Mouse (Mus musculus) testis, postnatal 14 days (tissue): ENCODE measurements around the gene Epb41l4b.

ENCODE experiments used
- DNase-seq: peaks from one replicate; pipeline ENCODE4 v3.0.0; 2021; ENCODE audit warnings: low spot score

Epb41l4b gene

DNA sequence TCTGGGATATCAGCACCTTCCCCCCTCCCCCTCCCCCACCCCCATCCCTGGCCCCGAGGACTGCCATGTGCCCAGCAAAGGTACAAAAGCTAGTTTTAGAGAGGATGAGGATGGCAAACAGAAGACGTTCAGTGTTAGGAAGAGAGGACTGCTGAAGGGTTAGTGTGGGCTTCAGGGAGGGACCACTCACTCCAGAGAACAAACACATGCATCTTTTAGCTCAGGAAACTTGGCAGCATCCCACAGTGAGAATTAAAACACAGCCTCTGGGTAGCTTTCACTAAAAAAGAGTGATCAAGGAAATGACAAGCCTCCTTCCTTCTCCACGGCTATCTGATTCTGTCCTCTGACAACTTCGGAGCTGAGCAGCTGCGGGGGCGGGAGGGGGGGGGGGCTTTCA is 132.3 kb downstream of the Epb41l4b start:
- DNase-seq = no peak

DNA sequence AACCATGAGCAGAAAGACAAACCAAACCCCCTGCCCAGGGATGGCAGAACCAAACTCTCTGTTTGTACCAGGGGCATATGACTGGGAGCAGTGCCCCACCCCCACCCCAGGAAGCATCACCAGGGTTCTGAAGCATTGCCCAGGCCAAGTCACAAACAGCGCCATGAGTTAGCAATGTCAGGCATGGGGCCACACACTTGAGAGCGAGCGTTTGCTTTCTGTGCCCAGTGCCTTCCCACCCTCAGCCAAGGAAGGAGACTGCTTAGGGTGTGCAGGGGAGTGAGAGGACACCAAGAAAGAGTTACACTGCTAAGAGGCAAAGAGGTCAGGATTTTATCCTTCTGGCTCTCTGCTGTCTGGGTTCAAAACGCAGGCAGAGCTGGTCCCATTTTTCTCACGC is 132.8 kb downstream of the Epb41l4b start:
- no peak for DNase-seq

DNA sequence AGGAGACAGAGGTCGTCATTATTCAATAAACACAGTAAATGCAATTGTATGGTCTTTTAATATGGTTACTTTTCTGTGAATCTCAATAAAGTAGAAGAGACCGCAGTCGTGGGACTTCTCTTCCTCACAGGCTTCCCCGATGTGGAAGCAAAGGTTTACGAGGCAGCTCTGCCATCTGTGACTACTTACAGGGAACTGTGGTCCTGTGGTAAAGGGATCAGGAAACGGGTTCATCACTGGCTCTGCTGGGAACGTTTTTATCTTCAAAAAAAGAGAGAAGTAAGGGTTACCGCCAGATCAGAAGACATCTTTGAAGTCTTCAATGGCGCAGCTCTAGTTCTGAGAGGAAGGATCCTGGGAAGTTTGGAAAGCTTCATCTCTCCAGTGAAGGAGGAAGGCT is 135.5 kb downstream of the Epb41l4b start:
- no peak for DNase-seq

DNA sequence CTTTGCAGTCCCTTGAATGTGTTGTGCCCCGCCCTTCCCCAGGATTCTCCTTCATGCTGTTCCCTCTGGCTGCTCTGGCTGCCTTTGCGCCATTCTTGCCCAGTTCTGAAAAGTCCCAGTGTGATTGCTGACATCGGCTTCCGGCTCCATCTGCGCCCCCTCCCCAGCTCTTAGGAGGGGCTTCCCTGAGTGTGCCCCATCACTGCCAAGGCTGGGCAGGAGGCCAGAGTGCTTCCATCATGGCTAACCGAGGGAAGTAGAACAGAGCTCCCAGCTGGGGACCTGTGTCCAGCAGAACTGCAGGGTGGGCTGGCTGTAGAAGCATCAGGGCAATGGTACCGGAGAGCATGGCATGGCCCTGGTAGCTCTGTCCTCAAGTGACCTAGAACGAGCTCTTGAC is 138.2 kb downstream of the Epb41l4b start:
- DNase-seq = no peak

DNA sequence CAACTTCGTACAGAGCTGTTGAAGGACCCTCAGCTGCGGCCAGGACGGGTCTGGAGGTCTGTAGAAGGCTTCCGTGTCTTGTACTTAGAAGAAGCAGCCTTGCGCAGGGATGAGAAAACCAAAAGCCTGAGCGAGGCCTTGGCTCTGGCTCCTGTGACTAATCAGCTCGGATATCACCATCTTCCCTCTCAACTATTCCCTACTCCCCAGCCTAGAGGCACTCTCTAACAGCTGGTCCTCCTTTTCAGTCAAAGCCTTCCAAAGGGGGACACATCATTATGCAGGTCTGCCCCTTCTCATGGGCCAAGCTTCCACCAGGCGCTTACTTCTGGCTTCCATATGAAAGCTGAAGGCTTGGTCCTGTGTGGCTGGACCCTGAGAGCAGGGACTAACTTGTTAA is 139.4 kb downstream of the Epb41l4b start:
- DNase-seq = no peak

DNA sequence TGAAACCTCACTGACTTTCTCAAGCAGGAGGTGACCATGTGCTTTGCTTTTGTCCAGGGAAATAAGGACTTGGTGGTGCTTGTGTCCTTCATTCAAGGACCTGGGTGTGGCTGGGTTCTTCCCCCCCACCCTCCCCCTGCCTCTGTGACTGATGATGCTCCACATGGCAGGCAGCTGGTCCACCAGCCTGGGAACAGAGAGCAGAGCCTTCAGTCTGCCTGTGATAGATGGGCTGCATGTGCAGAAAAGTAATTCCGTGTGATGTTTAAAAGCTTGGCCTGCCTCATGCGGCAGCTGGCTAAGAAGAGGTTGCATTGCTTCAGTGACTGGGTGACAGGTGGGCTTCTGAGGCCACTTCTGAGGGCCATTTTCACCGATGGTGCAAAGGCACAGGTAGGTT is 140.5 kb downstream of the Epb41l4b start:
- DNase-seq = no peak

DNA sequence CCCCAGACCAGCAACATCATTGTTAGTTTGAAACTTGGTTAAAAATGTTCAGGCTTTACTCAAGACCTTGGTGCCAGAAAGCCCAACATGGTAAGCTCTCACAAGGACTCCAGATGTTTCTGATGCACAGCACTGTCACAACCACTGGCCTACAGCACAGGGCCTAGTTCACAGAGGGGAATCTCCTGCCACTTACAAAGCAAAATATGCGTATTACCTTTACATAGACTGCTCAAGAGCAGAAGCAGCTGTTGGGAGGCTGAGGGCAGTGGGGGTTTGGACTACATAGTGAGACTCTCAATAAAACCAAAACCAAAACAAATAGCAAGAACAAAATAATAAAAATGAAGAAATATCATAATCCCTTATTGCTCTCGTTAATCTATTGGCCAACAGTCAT is 141.8 kb downstream of the Epb41l4b start:
- DNase-seq = no peak

DNA sequence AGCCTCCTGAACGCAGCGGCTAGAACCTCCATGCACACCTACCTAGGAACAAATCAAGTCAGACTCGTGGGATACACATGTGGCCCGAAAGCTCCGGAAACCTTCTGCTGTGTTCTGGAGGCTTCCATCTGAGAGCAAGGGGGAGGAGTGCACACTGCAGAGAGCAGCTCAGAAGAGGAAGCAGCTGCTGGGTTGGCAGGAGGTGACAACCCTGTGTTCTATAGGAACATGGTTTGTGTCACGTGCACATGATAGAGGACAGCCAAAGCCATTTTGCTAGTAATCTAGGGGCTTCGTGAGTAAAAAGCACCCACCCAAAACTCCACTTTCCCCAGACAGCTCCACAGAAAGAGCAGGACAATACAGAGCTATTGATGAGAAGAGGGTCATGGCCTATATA is 149.9 kb downstream of the Epb41l4b start:
- DNase-seq = no peak

DNA sequence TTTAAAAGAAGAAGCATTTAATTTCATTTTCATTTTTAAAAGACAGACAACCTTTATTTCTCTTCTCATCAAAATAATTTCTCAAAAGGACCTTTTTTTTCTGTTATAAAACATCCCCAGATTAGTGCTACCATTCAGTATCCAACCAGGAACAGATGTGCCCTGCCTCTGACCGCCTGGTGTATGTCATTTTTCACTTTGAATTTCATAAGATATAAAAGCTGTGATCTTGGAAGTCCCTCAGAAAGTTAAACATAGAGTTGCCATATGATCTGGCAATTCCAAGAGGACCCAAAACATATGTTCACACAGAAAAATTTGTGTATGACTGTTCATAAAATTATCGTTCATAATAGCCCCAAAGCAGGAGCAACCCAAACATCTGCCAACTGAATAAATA is 151.3 kb downstream of the Epb41l4b start:
- DNase-seq = no peak

DNA sequence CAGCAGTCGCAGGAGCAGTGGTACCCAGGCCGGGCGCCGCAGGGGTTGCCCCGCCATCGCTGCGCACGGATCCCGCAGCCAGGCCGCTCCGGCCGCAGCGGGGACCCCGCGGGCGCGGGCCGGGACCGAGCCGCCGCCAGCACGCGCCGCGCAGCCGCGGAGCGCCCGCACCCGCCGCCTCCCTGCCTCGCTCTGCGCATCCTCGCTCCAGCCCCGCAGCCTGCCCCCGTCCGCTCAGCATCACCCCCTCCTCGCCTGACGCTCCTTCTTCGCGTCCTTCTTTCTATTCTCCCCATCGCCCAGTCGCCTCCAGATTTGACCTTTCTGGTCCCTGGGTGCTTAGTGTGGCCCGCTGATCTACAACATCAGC is 153.0 kb downstream of the Epb41l4b start, which contains the start of gene Frrs1l:
TSS of gene Frrs1l (minus strand) at position 177 of the 370 bp plus-strand sequence.
- no peak for DNase-seq

DNA sequence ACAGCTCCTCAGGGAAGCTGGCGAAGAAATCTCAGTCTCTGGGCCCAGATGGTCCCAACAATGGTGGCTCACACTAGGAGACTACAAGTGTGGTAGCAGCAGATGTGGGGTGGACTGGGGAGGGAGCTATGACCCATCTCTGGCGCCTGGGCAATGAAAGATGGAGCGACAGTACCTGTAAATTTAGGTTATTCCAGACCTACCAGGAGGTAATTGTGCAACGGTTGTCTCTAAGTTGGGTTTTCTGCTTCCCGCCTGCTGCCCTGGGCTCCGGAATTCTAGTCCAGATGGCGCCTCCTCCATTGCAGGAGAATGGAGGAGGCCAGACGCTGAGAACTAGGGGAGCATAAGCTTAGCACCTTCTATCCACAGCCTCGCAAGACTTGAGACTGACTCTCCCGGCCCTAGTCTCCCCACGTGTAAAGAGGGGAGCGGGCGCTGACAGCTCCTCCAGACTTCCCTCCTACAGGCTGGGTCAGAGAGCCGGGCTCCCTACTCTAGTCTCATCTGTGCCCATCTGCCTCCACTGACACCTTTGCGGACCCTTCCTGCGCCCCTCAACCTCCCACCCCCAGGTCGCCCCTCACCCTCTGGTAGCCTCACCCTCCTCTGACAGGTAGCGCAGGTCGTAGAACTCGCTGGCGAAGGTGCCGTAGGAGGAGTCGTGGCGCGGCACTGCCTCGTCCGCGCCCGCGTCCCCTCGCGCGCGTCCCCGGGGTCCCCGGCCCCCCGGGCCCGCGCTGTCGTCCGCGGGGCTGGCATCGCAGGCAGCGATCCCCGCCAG is 153.6 kb downstream of the Epb41l4b start:
- no peak for DNase-seq

DNA sequence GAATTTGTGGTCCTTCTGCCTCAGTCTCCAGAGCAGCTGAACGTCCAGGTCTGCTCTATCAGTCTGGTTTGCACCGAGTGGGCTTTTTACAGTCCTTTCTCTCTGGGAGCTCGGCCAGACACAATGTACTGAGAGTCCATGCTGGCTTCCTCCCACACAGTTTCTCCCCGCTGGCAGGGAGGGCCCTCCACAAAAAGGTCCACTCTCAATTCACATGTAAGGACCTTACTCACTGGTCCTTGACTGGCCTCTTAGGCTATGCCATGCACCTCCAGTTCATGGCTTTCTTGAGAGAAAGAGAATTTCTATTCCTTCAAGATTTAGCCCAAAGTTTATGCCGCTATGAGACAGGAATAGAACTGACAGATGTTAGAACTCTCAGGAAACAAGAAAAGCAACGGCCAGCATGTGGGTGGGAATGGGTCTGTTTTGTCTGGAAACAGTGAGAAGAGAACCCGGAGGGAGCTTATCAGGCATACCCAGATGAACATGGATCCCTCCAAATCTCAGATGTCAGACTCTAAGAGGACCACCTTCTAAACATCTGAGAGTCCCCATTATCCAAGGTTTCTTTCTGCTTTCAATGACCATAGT is 177.6 kb downstream of the Epb41l4b start:
- DNase-seq = no peak

DNA sequence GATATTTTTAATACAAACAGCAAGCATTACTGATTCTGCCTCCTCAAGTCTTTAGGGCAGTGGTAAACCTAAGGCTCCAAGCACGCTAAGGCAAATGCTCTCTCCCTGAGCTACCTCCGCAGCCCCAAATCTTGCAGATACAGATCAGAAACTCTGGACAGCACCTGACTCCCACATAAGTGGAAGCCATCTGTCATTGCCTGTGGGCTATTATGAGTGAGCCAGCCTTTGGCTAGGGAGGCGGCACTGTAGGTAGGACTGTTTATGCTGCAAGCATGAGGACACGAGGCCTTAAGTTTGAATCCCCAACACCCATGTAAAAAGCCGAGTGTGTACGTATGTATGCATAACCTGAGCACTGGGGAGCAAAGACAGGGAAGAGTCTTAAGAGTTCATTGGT is 179.6 kb downstream of the Epb41l4b start:
- DNase-seq = no peak

DNA sequence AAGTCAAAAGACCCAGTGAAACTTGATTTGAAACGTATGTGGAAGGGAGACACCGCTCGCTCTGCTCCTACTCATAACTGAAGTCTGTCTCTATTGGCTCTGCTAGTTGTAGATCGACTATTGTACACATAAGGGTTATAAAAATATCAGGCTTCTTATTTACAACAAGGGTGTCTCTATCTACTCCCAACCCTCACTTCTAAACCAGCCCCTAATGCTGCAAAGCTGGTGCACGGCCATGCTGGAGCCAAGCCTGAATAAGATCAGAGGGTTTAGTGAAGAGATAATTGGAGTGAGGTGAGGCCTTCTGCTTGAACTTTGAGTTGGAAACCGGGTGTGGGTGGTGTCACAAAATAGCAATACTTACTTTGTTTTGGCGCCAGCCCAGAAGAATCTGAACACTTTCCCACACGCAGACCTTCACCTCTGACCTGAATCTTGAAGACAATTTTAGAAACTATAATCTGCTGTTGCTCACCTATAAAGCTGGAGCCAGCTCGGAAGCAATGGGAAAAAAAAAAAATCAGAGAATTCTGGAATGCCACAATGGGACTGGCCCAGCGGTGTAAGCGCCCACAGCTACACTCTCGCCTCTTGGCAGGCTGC is 181.8 kb downstream of the Epb41l4b start:
- DNase-seq = peak; percentile 43

DNA sequence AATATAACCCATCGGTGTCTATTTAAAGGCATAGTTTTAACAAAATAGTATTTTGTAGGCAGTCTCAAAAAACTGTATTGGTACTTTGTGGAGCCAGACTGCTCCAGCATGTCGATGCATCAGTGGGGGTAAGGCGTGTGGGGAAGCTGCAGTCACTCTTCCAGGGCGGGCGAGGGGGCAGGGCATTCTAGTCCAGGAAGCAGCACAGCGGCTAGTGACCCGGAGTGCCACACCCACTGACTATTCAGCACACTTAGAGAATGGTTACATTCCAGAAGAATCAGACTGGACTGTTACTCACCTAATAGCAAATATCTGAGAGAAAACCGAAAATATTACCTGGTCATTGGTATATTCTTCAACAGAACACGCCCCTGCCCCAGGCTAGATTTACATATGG is 185.7 kb downstream of the Epb41l4b start:
- DNase-seq = no peak

DNA sequence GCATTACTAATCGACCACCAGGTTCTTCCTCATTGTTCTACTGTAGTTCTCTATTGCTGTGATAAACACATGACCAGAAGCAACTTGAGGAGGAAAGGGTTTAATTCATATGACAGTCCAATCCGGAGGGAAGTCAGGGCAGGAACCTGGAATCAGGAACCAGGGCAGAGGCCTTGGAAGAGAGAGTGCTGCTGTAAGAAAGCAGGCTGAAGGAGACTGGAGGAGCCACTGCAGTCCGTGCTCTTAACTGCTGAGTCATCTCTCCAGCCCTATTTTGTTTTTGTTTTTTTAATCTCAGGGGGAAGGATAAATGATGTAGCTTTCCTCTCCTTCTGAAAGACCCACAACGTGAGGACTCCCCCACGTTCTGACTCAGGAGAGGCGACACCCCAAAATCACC is 190.0 kb downstream of the Epb41l4b start:
- no peak for DNase-seq

DNA sequence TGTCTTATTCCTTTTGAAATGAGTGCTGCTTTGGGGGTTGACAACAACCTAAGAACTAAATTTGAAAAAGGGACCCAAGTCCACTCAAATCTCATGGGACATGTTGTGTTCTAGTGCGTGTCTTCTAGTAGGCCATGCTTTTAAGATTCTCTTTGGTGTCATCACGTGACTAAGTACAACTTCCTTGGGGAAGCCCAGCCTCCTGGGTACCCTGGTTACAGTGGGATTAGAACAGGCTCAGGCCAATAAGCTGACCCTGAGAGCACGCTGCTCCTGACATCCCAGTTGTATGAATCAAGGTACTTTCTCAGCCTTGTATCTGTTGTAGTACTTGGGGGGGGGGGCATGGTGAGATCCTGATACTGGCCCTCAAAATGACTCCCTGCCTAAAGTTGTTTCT is 191.5 kb downstream of the Epb41l4b start:
- no peak for DNase-seq

DNA sequence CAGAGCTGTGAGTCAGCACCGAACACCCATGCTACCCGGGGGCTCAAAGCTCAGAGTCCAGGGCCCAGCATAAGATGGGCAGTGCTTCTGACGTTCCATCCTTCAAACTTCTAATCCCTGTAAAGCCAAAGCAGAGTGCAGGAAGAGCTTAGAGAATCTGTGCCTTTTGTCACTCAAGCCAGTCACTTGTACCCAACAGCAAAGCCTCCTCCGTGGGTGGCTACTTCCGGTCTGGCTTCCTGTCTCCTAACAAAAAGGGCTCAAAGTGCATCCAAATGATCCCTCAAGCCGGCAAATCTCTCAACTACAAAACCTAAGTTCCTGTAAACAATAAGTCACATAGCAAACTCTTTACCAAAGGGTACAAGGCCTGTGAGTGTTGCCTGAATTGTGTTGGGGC is 193.7 kb downstream of the Epb41l4b start:
- no peak for DNase-seq

DNA sequence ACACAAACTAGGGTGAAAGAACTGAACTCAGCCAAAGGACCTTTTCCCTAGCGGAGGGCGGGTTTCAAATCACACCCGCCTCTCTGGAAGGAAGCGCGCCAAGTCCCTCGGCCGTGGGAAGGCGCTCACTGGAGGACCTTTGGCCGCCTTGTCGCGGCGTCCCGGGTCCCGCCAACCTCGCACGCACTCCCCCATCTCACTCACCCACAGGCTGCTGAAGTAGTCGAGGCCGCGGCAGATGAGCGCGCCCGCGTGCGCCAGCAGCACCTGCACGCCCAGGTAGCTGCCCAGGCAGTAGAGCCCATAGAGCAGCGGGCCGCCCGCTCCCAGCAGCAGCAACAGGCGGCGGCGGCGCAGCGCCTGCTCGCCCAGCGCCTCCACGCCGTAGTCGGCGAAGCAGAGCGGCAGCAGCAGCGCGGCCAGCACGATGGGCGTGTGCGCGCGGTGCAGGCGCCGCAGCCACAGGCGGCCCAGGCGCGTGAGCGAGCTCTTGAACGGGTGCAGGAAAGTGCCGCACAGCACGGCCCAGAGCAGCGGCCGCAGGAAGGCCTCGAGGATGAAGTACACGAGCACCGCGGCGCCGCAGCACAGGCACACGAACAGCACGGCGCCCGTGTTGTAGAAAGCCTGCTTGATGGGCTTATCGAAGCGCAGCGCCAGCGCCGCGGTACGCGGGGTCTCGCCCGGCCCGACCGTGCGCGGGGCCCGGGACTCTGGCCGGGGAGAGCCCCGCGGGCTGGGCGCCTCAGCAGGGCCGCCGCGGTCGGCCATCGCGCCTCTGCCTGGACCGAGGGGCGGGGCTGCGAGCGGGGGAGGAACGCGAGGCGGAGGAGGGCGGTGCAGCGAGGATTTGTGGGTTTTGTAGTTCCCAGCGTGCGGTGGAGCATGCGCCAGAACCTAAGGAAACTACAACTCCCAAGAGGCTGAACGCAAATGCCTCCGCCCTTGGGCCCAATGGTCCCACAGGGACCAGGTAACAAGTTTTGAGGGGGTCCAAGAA is 196.3 kb downstream of the Epb41l4b start, which contains the start of gene Tmem245:
TSS of gene Tmem245 (minus strand) at position 797 of the 1,000 bp plus-strand sequence.
- peak; percentile 96 for DNase-seq

DNA sequence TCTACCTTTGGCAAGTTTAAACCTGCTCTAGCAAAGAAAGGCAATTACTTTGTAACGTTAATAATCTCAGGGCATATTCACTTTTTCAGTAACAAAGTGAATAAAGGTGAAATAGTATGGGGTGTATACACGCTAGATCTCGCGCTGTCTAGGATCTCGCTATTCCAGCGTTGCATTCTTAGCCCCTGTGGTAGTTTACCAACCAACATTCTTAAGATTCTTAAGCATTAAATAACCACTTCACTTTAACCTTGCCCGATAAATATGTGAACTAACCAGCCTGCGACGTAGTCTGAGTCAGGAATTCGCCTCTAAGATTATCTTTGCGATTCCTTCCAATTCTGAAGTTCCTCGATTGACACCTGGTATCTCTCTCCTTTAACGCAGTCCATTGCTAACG is 197.1 kb downstream of the Epb41l4b start:
- DNase-seq = no peak

DNA sequence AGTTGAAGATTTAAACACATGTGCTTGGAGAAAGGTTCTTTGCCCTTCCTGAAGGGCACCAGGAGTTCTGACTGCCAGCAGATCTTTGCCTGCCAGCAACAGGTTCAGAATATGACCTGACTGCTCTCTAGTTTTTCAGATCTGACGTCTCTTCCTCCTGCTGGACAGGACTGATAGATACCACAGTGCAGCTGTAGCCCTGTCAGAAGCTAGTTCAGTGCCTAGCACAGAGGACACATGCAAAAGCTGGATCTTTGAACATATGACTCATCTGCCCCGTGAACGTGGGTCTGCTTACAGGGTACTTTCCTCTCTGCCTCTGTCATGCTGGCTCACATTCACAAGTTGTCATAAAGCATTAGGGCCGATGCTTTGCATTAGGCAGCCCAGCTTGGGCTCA is 199.0 kb downstream of the Epb41l4b start:
- no peak for DNase-seq

DNA sequence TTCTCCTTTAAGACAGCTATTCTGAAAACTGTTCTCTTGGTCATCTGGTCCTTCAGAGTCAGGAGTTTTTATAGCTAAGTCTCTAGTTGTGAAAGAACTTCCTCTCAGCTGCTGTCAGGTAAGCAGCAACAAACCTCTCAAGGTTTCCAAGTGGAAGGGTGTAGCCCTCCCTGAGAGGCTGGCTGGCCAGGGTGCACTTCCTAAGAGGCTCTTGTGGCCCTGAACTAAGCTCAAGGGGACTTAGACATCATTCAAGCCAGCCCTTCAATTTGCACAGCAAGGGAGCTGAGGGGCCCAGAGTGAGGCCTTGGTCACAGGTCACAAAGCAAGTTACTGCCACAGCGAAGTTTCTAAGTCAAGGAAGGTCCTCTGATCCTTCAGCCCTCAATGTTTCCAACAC is 200.0 kb downstream of the Epb41l4b start:
- no peak for DNase-seq
